Comparison of ENCODE assay signal across 7 mouse cellular contexts in genomic region chr2:163534958-163535524, GRCm38 (mm10). TPM values are rescaled to one million over a fixed set of nuclear protein-coding genes. Genes with fewer than 3 reads are reported as not detected.
DNase-seq lines count a peak whose midpoint lies in the region; ATAC-seq lines count a peak whose summit lies in the region.

No protein-coding gene starts in this region.

- no peaks in the 10 kb centered on the region for H3K36me3 ChIP-seq in embryonic facial prominence, embryonic 10.5 days (replicated peaks)
- H3K36me3 ChIP-seq in limb, embryonic 10.5 days = no peaks in the 10 kb centered on the region
- no peaks in the 10 kb centered on the region for H3K36me3 ChIP-seq in midbrain, embryonic 12.5 days

- no peak overlapping the region for H3K9ac ChIP-seq in midbrain, embryonic 12.5 days (replicated peaks)

- DNase-seq in adrenal gland, postnatal 14 days = peak; percentile 91
- peak; percentile 87 for DNase-seq in embryonic facial prominence, embryonic 10.5 days (ENCODE audit: low spot score)
- DNase-seq in heart, adult 11 months = peak; percentile 98
- peak; percentile 94 for DNase-seq in kidney, adult 11 months
- peak; percentile 88 for DNase-seq in limb, embryonic 10.5 days (ENCODE audit: low spot score)
- DNase-seq in skeletal muscle tissue, adult 2 months (ENCODE audit: low read depth, low spot score) = peak; percentile 75

- peaks cover 20% of the 10 kb centered on the region for H3K27me3 ChIP-seq in embryonic facial prominence, embryonic 10.5 days (replicated peaks; ENCODE audit: low read depth, poor library complexity, severe bottlenecking)
- H3K27me3 ChIP-seq in limb, embryonic 10.5 days (ENCODE audit: low read depth, poor library complexity, severe bottlenecking) = peaks cover 21% of the 10 kb centered on the region
- peaks cover 13% of the 10 kb centered on the region for H3K27me3 ChIP-seq in midbrain, embryonic 12.5 days

- no peaks in the 10 kb centered on the region for H3K9me3 ChIP-seq in embryonic facial prominence, embryonic 10.5 days
- no peaks in the 10 kb centered on the region for H3K9me3 ChIP-seq in limb, embryonic 10.5 days (replicated peaks)
- H3K9me3 ChIP-seq in midbrain, embryonic 12.5 days = no peaks in the 10 kb centered on the region

- peak overlapping the region; percentile 54 for H3K4me2 ChIP-seq in midbrain, embryonic 12.5 days (replicated peaks)

- WGBS in embryonic facial prominence, embryonic 10.5 days = 16% methylated on average over 22 of the region's 22 CpGs
- 10% methylated on average over 22 of the region's 22 CpGs for WGBS in limb, embryonic 10.5 days
- 11% methylated on average over 22 of the region's 22 CpGs for WGBS in midbrain, embryonic 12.5 days

- no peak overlapping the region for H3K27ac ChIP-seq in embryonic facial prominence, embryonic 10.5 days (replicated peaks)
- H3K27ac ChIP-seq in limb, embryonic 10.5 days = no peak overlapping the region
- no peak overlapping the region for H3K27ac ChIP-seq in midbrain, embryonic 12.5 days (replicated peaks)

- H3K4me3 ChIP-seq in embryonic facial prominence, embryonic 10.5 days = peak overlapping the region; percentile 49
- peak overlapping the region; percentile 44 for H3K4me3 ChIP-seq in limb, embryonic 10.5 days
- H3K4me3 ChIP-seq in midbrain, embryonic 12.5 days = peak overlapping the region; percentile 26; the same call in 1 of the 2 replicates

- peaks cover 4% of the 10 kb centered on the region for H3K4me1 ChIP-seq in embryonic facial prominence, embryonic 10.5 days
- peaks cover 5% of the 10 kb centered on the region; the same call in 1 of the 2 replicates for H3K4me1 ChIP-seq in limb, embryonic 10.5 days
- peaks cover 9% of the 10 kb centered on the region for H3K4me1 ChIP-seq in midbrain, embryonic 12.5 days

- peak; percentile 73 for ATAC-seq in midbrain, embryonic 12.5 days (ENCODE audit: low FRiP score, low read depth)

RNA-seq across cellular contexts. Expression of gene Hnf4a, which starts 28.4 kb away (rescaled TPM):
- total RNA-seq in adrenal gland, postnatal 14 days (2021) = 2.0 and 28.1 TPM in 2 replicates
- not detected in 2 replicates for polyA plus RNA-seq in embryonic facial prominence, embryonic 10.5 days (2016; fragmentation: Nextera tagmentation; extraction: Ambion mirVana)
- 0.06 TPM in 1 of 2 replicates, not detected in the other for polyA plus RNA-seq in limb, embryonic 10.5 days (2016; fragmentation: Nextera tagmentation; extraction: Ambion mirVana)
- not detected in 2 replicates for polyA plus RNA-seq in midbrain, embryonic 12.5 days (2016; fragmentation: Nextera tagmentation; extraction: Ambion mirVana)

RNA-seq across cellular contexts. Expression of gene R3hdml, which starts 42.9 kb away (rescaled TPM):
- total RNA-seq in adrenal gland, postnatal 14 days (2021) = not detected in 2 replicates
- not detected in 2 replicates for polyA plus RNA-seq in embryonic facial prominence, embryonic 10.5 days (2016; fragmentation: Nextera tagmentation; extraction: Ambion mirVana)
- not detected in 2 replicates for polyA plus RNA-seq in limb, embryonic 10.5 days (2016; fragmentation: Nextera tagmentation; extraction: Ambion mirVana)
- polyA plus RNA-seq in midbrain, embryonic 12.5 days (2016; fragmentation: Nextera tagmentation; extraction: Ambion mirVana) = not detected in 2 replicates
